Mouse (Mus musculus): ENCODE measurements around the gene Tmem116.

Tmem116 gene

GRCm38 (mm10) chr5:121451644-121452025 is at the start of gene Tmem116:
Gene Tmem116 (plus strand): TSS chr5:121451893.
- peak; percentile 35 to 67 for DNase-seq

GRCm38 (mm10) chr5:121407856-121408255 is 43.8 kb upstream of the Tmem116 start:
- DNase-seq: peak; percentile 58 to 69

GRCm38 (mm10) chr5:121410975-121411374 is 40.7 kb upstream of the Tmem116 start:
- DNase-seq: no peak

- DNase-seq: no peak
These were observed 31.0 kb upstream of the Tmem116 start for GRCm38 (mm10) chr5:121420721-121421120.

GRCm38 (mm10) chr5:121422787-121423186 is 28.9 kb upstream of the Tmem116 start:
- DNase-seq: no peak

- DNase-seq: peak; percentile 84 to 89
These were observed 28.4 kb upstream of the Tmem116 start for GRCm38 (mm10) chr5:121423297-121423696.

- no peak for DNase-seq
These were observed 22.7 kb upstream of the Tmem116 start for GRCm38 (mm10) chr5:121428954-121429353.

GRCm38 (mm10) chr5:121438131-121438530 is 13.6 kb upstream of the Tmem116 start:
- no peak for DNase-seq

GRCm38 (mm10) chr5:121438756-121439155 is 12.9 kb upstream of the Tmem116 start:
- DNase-seq: no peak

- peak; percentile 55 to 85 for DNase-seq
These were observed 8.1 kb upstream of the Tmem116 start for GRCm38 (mm10) chr5:121443548-121443947.

- DNase-seq: no peak
These were observed 6.8 kb upstream of the Tmem116 start for GRCm38 (mm10) chr5:121444870-121445269.

GRCm38 (mm10) chr5:121448450-121448849 is 3.2 kb upstream of the Tmem116 start:
- peak in 1 of 2 experiments; percentile 56 for DNase-seq

- DNase-seq: peak; percentile 55 to 84
These were observed 1.7 kb upstream of the Tmem116 start for GRCm38 (mm10) chr5:121449976-121450375.

GRCm38 (mm10) chr5:121450476-121450875 is 1.2 kb upstream of the Tmem116 start:
- peak; percentile 62 to 74 for DNase-seq

GRCm38 (mm10) chr5:121451203-121451602 is 490 bp upstream of the Tmem116 start:
- peak in 1 of 2 experiments; percentile 22 for DNase-seq

GRCm38 (mm10) chr5:121452026-121452869 is 555 bp downstream of the Tmem116 start, which contains the start of gene Erp29:
Gene Erp29 (minus strand): TSS chr5:121452506.
- peak; percentile 97 to 98 for DNase-seq

- no peak for DNase-seq
These were observed 1.2 kb downstream of the Tmem116 start for GRCm38 (mm10) chr5:121452906-121453305.

GRCm38 (mm10) chr5:121453743-121454502 is 2.2 kb downstream of the Tmem116 start:
- DNase-seq: no peak

GRCm38 (mm10) chr5:121454503-121454782 is 2.8 kb downstream of the Tmem116 start:
- DNase-seq: peak in 1 of 2 experiments; percentile 20

GRCm38 (mm10) chr5:121455510-121456265 is 4.0 kb downstream of the Tmem116 start:
- DNase-seq: no peak

GRCm38 (mm10) chr5:121461339-121462170 is 9.9 kb downstream of the Tmem116 start:
- DNase-seq: no peak

GRCm38 (mm10) chr5:121462171-121462502 is 10.4 kb downstream of the Tmem116 start:
- DNase-seq: no peak

All from kidney, postnatal 36 days (tissue).